Mouse (Mus musculus): ENCODE measurements around the gene Cd46. TPM values are rescaled to one million over a fixed set of nuclear protein-coding genes. Genes with fewer than 3 reads are reported as not detected.

Gene Cd46
- polyA plus RNA-seq (2011; ENCODE audit: insufficient read length, low read depth, missing spikeins), result 1.7 and 2.2 TPM in 2 replicates

GRCm38 (mm10) chr1:195092220-195092720, at the start of gene Cd46:
Cd46 (minus strand) TSS chr1:195092249.
- H3K4me1 ChIP-seq (ENCODE audit: control insufficient read depth, insufficient read depth, low read length), result 0 out of 2 replicates have a peak, but pooled peaks cover 2% of the 10 kb centered on the region
- TF ChIP-seq CTCF (IDR thresholded peaks at IDR 0.05; ENCODE audit: borderline replicate concordance, insufficient read depth, low read length) (no peak), POLR2A (IDR thresholded peaks at IDR 0.05; ENCODE audit: low read depth, low read length) (no peak)
- H3K4me3 ChIP-seq (ENCODE audit: insufficient read depth, low read length), result peak within 1 kb of the TSS; percentile 32
- no peak within 1 kb of the TSS for H3K27ac ChIP-seq (ENCODE audit: insufficient read depth, low read length)

GRCm38 (mm10) chr1:195132070-195132469, 40.0 kb upstream of the Cd46 start:
- Histone ChIP-seq H3K4me3 (ENCODE audit: insufficient read depth, low read length) (no peak overlapping the region), H3K27ac (ENCODE audit: insufficient read depth, low read length) (peak overlapping the region; percentile 86; the same call in 1 of the 2 replicates), H3K4me1 (ENCODE audit: control insufficient read depth, insufficient read depth, low read length) (no peaks in the 10 kb centered on the region)
- TF ChIP-seq POLR2A (IDR thresholded peaks at IDR 0.05; ENCODE audit: low read depth, low read length), result no peak
- TF ChIP-seq CTCF (IDR thresholded peaks at IDR 0.05; ENCODE audit: borderline replicate concordance, insufficient read depth, low read length), result no peak

- no peaks in the 10 kb centered on the region for H3K4me1 ChIP-seq (ENCODE audit: control insufficient read depth, insufficient read depth, low read length)
- H3K27ac ChIP-seq (ENCODE audit: insufficient read depth, low read length), result peak overlapping the region; percentile 86
- peak overlapping the region; percentile 64 for H3K4me3 ChIP-seq (ENCODE audit: insufficient read depth, low read length)
- TF ChIP-seq POLR2A (IDR thresholded peaks at IDR 0.05; ENCODE audit: low read depth, low read length), result no peak
- TF ChIP-seq CTCF (IDR thresholded peaks at IDR 0.05; ENCODE audit: borderline replicate concordance, insufficient read depth, low read length), result no peak
These were observed 39.6 kb upstream of the Cd46 start for GRCm38 (mm10) chr1:195131675-195132015.

GRCm38 (mm10) chr1:195130953-195131674, 39.1 kb upstream of the Cd46 start, which contains the start of gene Cr1l:
Cr1l (minus strand) TSS chr1:195131586.
- TF ChIP-seq POLR2A (IDR thresholded peaks at IDR 0.05; ENCODE audit: low read depth, low read length) (peak; percentile 78), CTCF (IDR thresholded peaks at IDR 0.05; ENCODE audit: borderline replicate concordance, insufficient read depth, low read length) (peak; percentile 73)
- H3K4me3 ChIP-seq (ENCODE audit: insufficient read depth, low read length), result peak within 1 kb of the TSS; percentile 64
- no peaks in the 10 kb centered on the region for H3K4me1 ChIP-seq (ENCODE audit: control insufficient read depth, insufficient read depth, low read length)
- H3K27ac ChIP-seq (ENCODE audit: insufficient read depth, low read length), result peak within 1 kb of the TSS; percentile 86

GRCm38 (mm10) chr1:195130479-195130878, 38.4 kb upstream of the Cd46 start:
- H3K27ac ChIP-seq (ENCODE audit: insufficient read depth, low read length), result no peak overlapping the region
- no peak for TF ChIP-seq POLR2A (IDR thresholded peaks at IDR 0.05; ENCODE audit: low read depth, low read length)
- TF ChIP-seq CTCF (IDR thresholded peaks at IDR 0.05; ENCODE audit: borderline replicate concordance, insufficient read depth, low read length), result no peak
- H3K4me3 ChIP-seq (ENCODE audit: insufficient read depth, low read length), result peak overlapping the region; percentile 64
- no peaks in the 10 kb centered on the region for H3K4me1 ChIP-seq (ENCODE audit: control insufficient read depth, insufficient read depth, low read length)

- H3K4me3 ChIP-seq (ENCODE audit: insufficient read depth, low read length), result no peak overlapping the region
- no peak overlapping the region for H3K27ac ChIP-seq (ENCODE audit: insufficient read depth, low read length)
- no peaks in the 10 kb centered on the region for H3K4me1 ChIP-seq (ENCODE audit: control insufficient read depth, insufficient read depth, low read length)
- TF ChIP-seq CTCF (IDR thresholded peaks at IDR 0.05; ENCODE audit: borderline replicate concordance, insufficient read depth, low read length) (no peak), POLR2A (IDR thresholded peaks at IDR 0.05; ENCODE audit: low read depth, low read length) (peak; percentile 38; the same call in 1 of the 2 replicates)
These were observed 37.8 kb upstream of the Cd46 start for GRCm38 (mm10) chr1:195129867-195130266.

GRCm38 (mm10) chr1:195114414-195114813, 22.4 kb upstream of the Cd46 start:
- TF ChIP-seq POLR2A (IDR thresholded peaks at IDR 0.05; ENCODE audit: low read depth, low read length) (no peak), CTCF (IDR thresholded peaks at IDR 0.05; ENCODE audit: borderline replicate concordance, insufficient read depth, low read length) (no peak)
- Histone ChIP-seq H3K4me1 (ENCODE audit: control insufficient read depth, insufficient read depth, low read length) (no peaks in the 10 kb centered on the region), H3K27ac (ENCODE audit: insufficient read depth, low read length) (no peak overlapping the region), H3K4me3 (ENCODE audit: insufficient read depth, low read length) (no peak overlapping the region)

GRCm38 (mm10) chr1:195113621-195114020, 21.6 kb upstream of the Cd46 start:
- no peak for TF ChIP-seq POLR2A (IDR thresholded peaks at IDR 0.05; ENCODE audit: low read depth, low read length)
- no peak for TF ChIP-seq CTCF (IDR thresholded peaks at IDR 0.05; ENCODE audit: borderline replicate concordance, insufficient read depth, low read length)
- Histone ChIP-seq H3K4me3 (ENCODE audit: insufficient read depth, low read length) (no peak overlapping the region), H3K27ac (ENCODE audit: insufficient read depth, low read length) (no peak overlapping the region), H3K4me1 (ENCODE audit: control insufficient read depth, insufficient read depth, low read length) (no peaks in the 10 kb centered on the region)

- Histone ChIP-seq H3K27ac (ENCODE audit: insufficient read depth, low read length) (no peak overlapping the region), H3K4me3 (ENCODE audit: insufficient read depth, low read length) (no peak overlapping the region), H3K4me1 (ENCODE audit: control insufficient read depth, insufficient read depth, low read length) (no peaks in the 10 kb centered on the region)
- no peak for TF ChIP-seq CTCF (IDR thresholded peaks at IDR 0.05; ENCODE audit: borderline replicate concordance, insufficient read depth, low read length)
- TF ChIP-seq POLR2A (IDR thresholded peaks at IDR 0.05; ENCODE audit: low read depth, low read length), result no peak
These were observed 8.6 kb upstream of the Cd46 start for GRCm38 (mm10) chr1:195100693-195101092.

GRCm38 (mm10) chr1:195098004-195098403, 6.0 kb upstream of the Cd46 start:
- no peak overlapping the region for H3K4me3 ChIP-seq (ENCODE audit: insufficient read depth, low read length)
- no peak for TF ChIP-seq POLR2A (IDR thresholded peaks at IDR 0.05; ENCODE audit: low read depth, low read length)
- no peak for TF ChIP-seq CTCF (IDR thresholded peaks at IDR 0.05; ENCODE audit: borderline replicate concordance, insufficient read depth, low read length)
- no peaks in the 10 kb centered on the region for H3K4me1 ChIP-seq (ENCODE audit: control insufficient read depth, insufficient read depth, low read length)
- H3K27ac ChIP-seq (ENCODE audit: insufficient read depth, low read length), result no peak overlapping the region

Data from embryonic fibroblast, embryonic 13.5 days (primary cell).